8 mouse cellular contexts compared by ENCODE assay signal in genomic region chr7:28381017-28381790, GRCm38 (mm10). TPM values are rescaled to one million over a fixed set of nuclear protein-coding genes. Genes with fewer than 3 reads are reported as not detected.
A peak's percentile ranks its signal among the peaks of the same experiment; 100 is the strongest.
DNase-seq lines count a peak whose midpoint lies in the region; ATAC-seq and TF ChIP-seq lines count a peak whose summit lies in the region.

No protein-coding gene starts in this region.

- ATAC-seq in embryonic facial prominence, embryonic 13.5 days (ENCODE audit: insufficient number of reproducible peaks, insufficient read depth, low FRiP score, low TSS enrichment, low read depth) = no peak
- peak; percentile 37 for ATAC-seq in heart, embryonic 16.5 days (replicated peaks; ENCODE audit: extremely low read depth, insufficient read depth, low FRiP score)
- 0 out of 2 replicates have a peak, but pooled peaks have one; percentile 9 for ATAC-seq in megakaryocyte-erythroid progenitor cell, adult 5-6 weeks (replicated peaks; ENCODE audit: low FRiP score, low TSS enrichment, poor library complexity, severe bottlenecking)

- no peaks in the 10 kb centered on the region for H3K27me3 ChIP-seq in cerebellum, adult 2 months (ENCODE audit: control insufficient read depth, insufficient read depth, low read length)
- no peaks in the 10 kb centered on the region for H3K27me3 ChIP-seq in embryonic facial prominence, embryonic 13.5 days
- H3K27me3 ChIP-seq in heart, embryonic 16.5 days (ENCODE audit: control insufficient read depth, insufficient read depth, low read length) = no peaks in the 10 kb centered on the region

- H3K36me3 ChIP-seq in embryonic facial prominence, embryonic 13.5 days = peaks cover 23% of the 10 kb centered on the region
- H3K36me3 ChIP-seq in heart, embryonic 16.5 days (ENCODE audit: control insufficient read depth, insufficient read depth) = 0 out of 2 replicates have a peak, but pooled peaks cover 6% of the 10 kb centered on the region

- H3K4me2 ChIP-seq in embryonic facial prominence, embryonic 13.5 days = peak overlapping the region; percentile 75
- peak overlapping the region; percentile 66 for H3K4me2 ChIP-seq in heart, embryonic 16.5 days (ENCODE audit: low read depth, low read length)

- no peaks in the 10 kb centered on the region for H3K9me3 ChIP-seq in embryonic facial prominence, embryonic 13.5 days
- H3K9me3 ChIP-seq in heart, embryonic 16.5 days (replicated peaks; ENCODE audit: control insufficient read depth, low read length) = no peaks in the 10 kb centered on the region

- no peak for TF ChIP-seq POLR2A in cerebellum, adult 2 months (IDR thresholded peaks at IDR 0.05; ENCODE audit: borderline replicate concordance, insufficient read depth, low read length)

- peak; percentile 36 to 45 for DNase-seq in cerebellum, adult 2 months
- no peak for DNase-seq in cerebellum, postnatal 4 days (ENCODE audit: low spot score in 2 of 2)
- peak; percentile 80 to 90 for DNase-seq in kidney, postnatal 25 days
- DNase-seq in spleen, postnatal 14 days (ENCODE audit: low spot score in 2 of 2) = peak; percentile 66 to 74
- DNase-seq in left cerebral cortex, adult 11 months (ENCODE audit: low spot score) = no peak

- TF ChIP-seq CTCF in cerebellum, adult 2 months (IDR thresholded peaks at IDR 0.05; ENCODE audit: borderline replicate concordance, insufficient read depth, low read depth, low read length) = no peak

- H3K4me3 ChIP-seq in cerebellum, adult 2 months (replicated peaks; ENCODE audit: insufficient read depth, low read depth, low read length) = peak overlapping the region; percentile 58
- H3K4me3 ChIP-seq in embryonic facial prominence, embryonic 13.5 days = peak overlapping the region; percentile 40
- H3K4me3 ChIP-seq in heart, embryonic 16.5 days (ENCODE audit: low read length) = peak overlapping the region; percentile 42

- peaks cover 13% of the 10 kb centered on the region for H3K4me1 ChIP-seq in cerebellum, adult 2 months (ENCODE audit: control insufficient read depth, insufficient read depth, low read length)
- H3K4me1 ChIP-seq in embryonic facial prominence, embryonic 13.5 days = peaks cover 61% of the 10 kb centered on the region
- peaks cover 61% of the 10 kb centered on the region for H3K4me1 ChIP-seq in heart, embryonic 16.5 days (ENCODE audit: control insufficient read depth, insufficient read depth, low read length)

- peak overlapping the region; percentile 73 for H3K9ac ChIP-seq in embryonic facial prominence, embryonic 13.5 days
- H3K9ac ChIP-seq in heart, embryonic 16.5 days (ENCODE audit: low read length) = peak overlapping the region; percentile 70

- WGBS in cerebellum, adult 2 months = 18% methylated on average over 30 of the region's 30 CpGs
- 3% methylated on average over 30 of the region's 30 CpGs for WGBS in embryonic facial prominence, embryonic 13.5 days
- 7% methylated on average over 30 of the region's 30 CpGs for WGBS in heart, embryonic 16.5 days

- peak overlapping the region; percentile 88 for H3K27ac ChIP-seq in cerebellum, adult 2 months (ENCODE audit: insufficient read depth, low read length)
- peak overlapping the region; percentile 98 for H3K27ac ChIP-seq in embryonic facial prominence, embryonic 13.5 days
- peak overlapping the region; percentile 97 for H3K27ac ChIP-seq in heart, embryonic 16.5 days (ENCODE audit: low read length)

RNA-seq across cellular contexts. Expression of gene Zfp36, which starts 1.2 kb away (rescaled TPM):
- polyA plus RNA-seq in cerebellum, adult 2 months (2012; rRNA removed) = 3.7 and 3.9 TPM in 2 replicates
- polyA plus RNA-seq in embryonic facial prominence, embryonic 13.5 days (2015; fragmentation: Nextera tagmentation; extraction: Ambion mirVana) = 9.7 and 11.0 TPM in 2 replicates
- 15.4 and 18.5 TPM in 2 replicates for polyA plus RNA-seq in heart, embryonic 16.5 days (2015; fragmentation: Nextera tagmentation; extraction: Ambion mirVana)
- 13.4 and 15.3 TPM in 2 replicates for total RNA-seq in megakaryocyte-erythroid progenitor cell, adult 5-6 weeks (2014; fragmentation: Nextera tagmentation)
- total RNA-seq in megakaryocyte-erythroid progenitor cell, adult 5-6 weeks (2017) = 26.9 and 33.7 TPM in 2 replicates

RNA-seq across cellular contexts. Expression of gene Plekhg2, which starts 8.8 kb away (rescaled TPM):
- 4.2 and 4.3 TPM in 2 replicates for polyA plus RNA-seq in cerebellum, adult 2 months (2012; rRNA removed)
- 102 and 109 TPM in 2 replicates for polyA plus RNA-seq in embryonic facial prominence, embryonic 13.5 days (2015; fragmentation: Nextera tagmentation; extraction: Ambion mirVana)
- polyA plus RNA-seq in heart, embryonic 16.5 days (2015; fragmentation: Nextera tagmentation; extraction: Ambion mirVana) = 35.8 and 41.8 TPM in 2 replicates
- 4.1 and 7.7 TPM in 2 replicates for total RNA-seq in megakaryocyte-erythroid progenitor cell, adult 5-6 weeks (2014; fragmentation: Nextera tagmentation)
- 0.19 and 2.3 TPM in 2 replicates for total RNA-seq in megakaryocyte-erythroid progenitor cell, adult 5-6 weeks (2017)

RNA-seq across cellular contexts. Expression of gene Med29, which starts 11.3 kb away (rescaled TPM):
- polyA plus RNA-seq in cerebellum, adult 2 months (2012; rRNA removed) = 47.9 and 49.5 TPM in 2 replicates
- 40.5 and 53.5 TPM in 2 replicates for polyA plus RNA-seq in embryonic facial prominence, embryonic 13.5 days (2015; fragmentation: Nextera tagmentation; extraction: Ambion mirVana)
- polyA plus RNA-seq in heart, embryonic 16.5 days (2015; fragmentation: Nextera tagmentation; extraction: Ambion mirVana) = 41.3 and 50.1 TPM in 2 replicates
- 22.3 and 28.9 TPM in 2 replicates for total RNA-seq in megakaryocyte-erythroid progenitor cell, adult 5-6 weeks (2014; fragmentation: Nextera tagmentation)
- total RNA-seq in megakaryocyte-erythroid progenitor cell, adult 5-6 weeks (2017) = 9.9 and 16.0 TPM in 2 replicates

RNA-seq across cellular contexts. Expression of gene Paf1, which starts 11.5 kb away (rescaled TPM):
- 104 and 124 TPM in 2 replicates for polyA plus RNA-seq in cerebellum, adult 2 months (2012; rRNA removed)
- polyA plus RNA-seq in embryonic facial prominence, embryonic 13.5 days (2015; fragmentation: Nextera tagmentation; extraction: Ambion mirVana) = 80.5 and 89.6 TPM in 2 replicates
- polyA plus RNA-seq in heart, embryonic 16.5 days (2015; fragmentation: Nextera tagmentation; extraction: Ambion mirVana) = 78.9 and 79.9 TPM in 2 replicates
- total RNA-seq in megakaryocyte-erythroid progenitor cell, adult 5-6 weeks (2014; fragmentation: Nextera tagmentation) = 65.0 and 84.6 TPM in 2 replicates
- total RNA-seq in megakaryocyte-erythroid progenitor cell, adult 5-6 weeks (2017) = 129 and 149 TPM in 2 replicates

RNA-seq across cellular contexts. Expression of gene Rps16, which starts 30.8 kb away (rescaled TPM):
- polyA plus RNA-seq in cerebellum, adult 2 months (2012; rRNA removed) = 510 and 514 TPM in 2 replicates
- polyA plus RNA-seq in embryonic facial prominence, embryonic 13.5 days (2015; fragmentation: Nextera tagmentation; extraction: Ambion mirVana) = 1,032 and 1,091 TPM in 2 replicates
- 506 and 555 TPM in 2 replicates for polyA plus RNA-seq in heart, embryonic 16.5 days (2015; fragmentation: Nextera tagmentation; extraction: Ambion mirVana)
- total RNA-seq in megakaryocyte-erythroid progenitor cell, adult 5-6 weeks (2014; fragmentation: Nextera tagmentation) = 3,991 and 4,625 TPM in 2 replicates
- total RNA-seq in megakaryocyte-erythroid progenitor cell, adult 5-6 weeks (2017) = 881 and 1,091 TPM in 2 replicates

Comparison
In these comparisons a context has a peak if more than half of its experiments do, and no peak if none do; other contexts are left out.
1. DNase-seq: peak in cerebellum, adult 2 months (2 of 2), kidney, postnatal 25 days (2 of 2) and spleen, postnatal 14 days (2 of 2); none in cerebellum, postnatal 4 days (0 of 2) and left cerebral cortex, adult 11 months (single experiment).
2. Peak in every context shown above with its lines, with median percentiles within 50 percentile points of each other: H3K27ac ChIP-seq and H3K4me3 ChIP-seq.